Mouse (Mus musculus): ENCODE data around the gene Setd5. TPM values are rescaled to one million over a fixed set of nuclear protein-coding genes. Genes with fewer than 3 reads are reported as not detected.

Setd5 gene
- polyA plus RNA-seq, 1 experiment from 2014 or later = 20.1 TPM

DNA sequence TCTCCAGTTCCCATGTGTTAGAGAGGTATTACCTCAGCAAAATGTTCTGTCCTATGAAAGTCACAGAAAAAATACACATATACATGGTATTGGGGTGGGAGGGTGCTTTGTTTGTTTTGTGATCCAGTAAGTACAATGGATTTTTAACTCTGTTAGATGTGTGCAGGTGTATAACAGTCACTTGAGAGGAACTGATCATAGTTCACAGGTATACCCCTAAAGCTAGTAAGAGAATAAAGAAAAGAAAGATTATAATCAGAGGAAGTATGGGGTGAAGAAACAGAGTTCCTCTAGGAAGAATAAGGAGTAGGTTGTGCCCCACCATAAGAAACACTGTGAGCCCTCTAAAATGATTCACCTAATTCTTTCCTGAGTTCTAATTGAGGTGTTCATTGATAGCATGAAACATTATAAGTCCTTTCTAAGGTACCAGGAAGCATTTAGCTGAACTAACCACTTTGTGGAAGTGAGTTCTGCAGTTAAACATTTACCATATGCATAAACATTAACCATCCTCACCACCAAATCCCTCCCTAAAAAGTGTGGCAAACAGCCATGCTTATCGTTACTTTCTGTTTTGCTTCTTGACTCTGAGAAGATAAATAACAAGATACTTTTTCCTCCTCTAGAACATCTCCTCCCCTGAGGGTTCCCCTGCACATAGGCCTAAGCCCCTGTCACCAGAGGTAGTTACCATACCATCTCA, 64.4 kb downstream of the Setd5 start:
- ATAC-seq (ENCODE audit: low read depth) = peak; percentile 37

GRCm38 (mm10) chr6:113144764-113145163, 67.6 kb downstream of the Setd5 start:
- no peak overlapping the region for H3K27ac ChIP-seq (ENCODE audit: low read length)
- H3K27me3 ChIP-seq (ENCODE audit: control insufficient read depth, insufficient read depth, low read depth, low read length) = no peaks in the 10 kb centered on the region
- H3K4me3 ChIP-seq (ENCODE audit: low read depth, low read length) = no peak overlapping the region
- no peaks in the 10 kb centered on the region for H3K9me3 ChIP-seq (replicated peaks; ENCODE audit: control insufficient read depth, low read length)
- H3K36me3 ChIP-seq (ENCODE audit: control insufficient read depth, insufficient read depth) = peaks cover 43% of the 10 kb centered on the region
- H3K9ac ChIP-seq (ENCODE audit: low read depth, low read length) = no peak overlapping the region
- no peak for ATAC-seq (ENCODE audit: low read depth)
- WGBS (ENCODE audit: insufficient replicate concordance) = 91% methylated on average over 1 of the region's 1 CpGs
- H3K4me2 ChIP-seq (ENCODE audit: low read depth, low read length) = no peak overlapping the region
- peaks cover 3% of the 10 kb centered on the region for H3K4me1 ChIP-seq (ENCODE audit: control insufficient read depth, low read depth, low read length)

More for the DNA sequence above, 64.4 kb downstream of the Setd5 start:
- Histone ChIP-seq H3K9ac (ENCODE audit: low read depth, low read length) (no peak overlapping the region), H3K4me2 (ENCODE audit: low read depth, low read length) (peak overlapping the region; percentile 22; the same call in 1 of the 2 replicates), H3K27ac (ENCODE audit: low read length) (no peak overlapping the region), H3K4me3 (ENCODE audit: low read depth, low read length) (no peak overlapping the region), H3K36me3 (ENCODE audit: control insufficient read depth, insufficient read depth) (peaks cover 28% of the 10 kb centered on the region), H3K4me1 (ENCODE audit: control insufficient read depth, low read depth, low read length) (peaks cover 3% of the 10 kb centered on the region), H3K27me3 (ENCODE audit: control insufficient read depth, insufficient read depth, low read depth, low read length) (no peaks in the 10 kb centered on the region), H3K9me3 (replicated peaks; ENCODE audit: control insufficient read depth, low read length) (no peaks in the 10 kb centered on the region)
- 55% methylated on average over 1 of the region's 1 CpGs for WGBS (ENCODE audit: insufficient replicate concordance)

GRCm38 (mm10) chr6:113145249-113145648, 68.1 kb downstream of the Setd5 start:
- Histone ChIP-seq H3K27ac (ENCODE audit: low read length) (no peak overlapping the region), H3K36me3 (ENCODE audit: control insufficient read depth, insufficient read depth) (peaks cover 46% of the 10 kb centered on the region), H3K9me3 (replicated peaks; ENCODE audit: control insufficient read depth, low read length) (no peaks in the 10 kb centered on the region), H3K27me3 (ENCODE audit: control insufficient read depth, insufficient read depth, low read depth, low read length) (no peaks in the 10 kb centered on the region), H3K4me1 (ENCODE audit: control insufficient read depth, low read depth, low read length) (peaks cover 3% of the 10 kb centered on the region), H3K4me2 (ENCODE audit: low read depth, low read length) (no peak overlapping the region), H3K9ac (ENCODE audit: low read depth, low read length) (no peak overlapping the region), H3K4me3 (ENCODE audit: low read depth, low read length) (no peak overlapping the region)
- ATAC-seq (ENCODE audit: low read depth) = no peak
- 82% methylated on average over 4 of the region's 4 CpGs for WGBS (ENCODE audit: insufficient replicate concordance)

DNA sequence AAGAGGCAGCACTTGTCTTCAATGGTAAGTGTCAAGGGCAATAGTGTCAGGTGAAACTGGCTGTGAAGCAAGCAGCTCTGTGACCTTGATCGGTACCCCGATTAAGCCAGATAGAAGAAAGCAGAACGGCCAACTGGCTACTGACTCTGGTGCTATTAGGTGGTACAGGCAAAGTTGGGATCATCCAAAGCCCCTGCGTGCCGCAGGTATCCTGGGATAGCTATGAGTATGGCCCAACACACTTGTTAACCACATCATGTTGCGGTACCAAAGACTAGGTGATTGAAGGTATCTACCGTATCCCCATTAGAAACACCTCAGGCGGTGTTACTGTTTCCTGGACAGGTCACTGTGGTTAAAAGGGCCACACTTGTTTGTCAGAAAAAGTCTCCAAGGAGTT, 76.9 kb downstream of the Setd5 start:
- Histone ChIP-seq H3K4me2 (ENCODE audit: low read depth, low read length) (no peak overlapping the region), H3K9me3 (replicated peaks; ENCODE audit: control insufficient read depth, low read length) (no peaks in the 10 kb centered on the region), H3K36me3 (ENCODE audit: control insufficient read depth, insufficient read depth) (peaks cover 40% of the 10 kb centered on the region), H3K4me1 (ENCODE audit: control insufficient read depth, low read depth, low read length) (no peaks in the 10 kb centered on the region), H3K27ac (ENCODE audit: low read length) (no peak overlapping the region), H3K9ac (ENCODE audit: low read depth, low read length) (no peak overlapping the region), H3K27me3 (ENCODE audit: control insufficient read depth, insufficient read depth, low read depth, low read length) (no peaks in the 10 kb centered on the region), H3K4me3 (ENCODE audit: low read depth, low read length) (no peak overlapping the region)
- ATAC-seq (ENCODE audit: low read depth) = no peak
- 93% methylated on average over 8 of the region's 8 CpGs for WGBS (ENCODE audit: insufficient replicate concordance)

- Histone ChIP-seq H3K4me2 (ENCODE audit: low read depth, low read length) (no peak overlapping the region), H3K27me3 (ENCODE audit: control insufficient read depth, insufficient read depth, low read depth, low read length) (no peaks in the 10 kb centered on the region), H3K4me1 (ENCODE audit: control insufficient read depth, low read depth, low read length) (no peaks in the 10 kb centered on the region), H3K9ac (ENCODE audit: low read depth, low read length) (no peak overlapping the region), H3K36me3 (ENCODE audit: control insufficient read depth, insufficient read depth) (peaks cover 33% of the 10 kb centered on the region), H3K27ac (ENCODE audit: low read length) (no peak overlapping the region), H3K9me3 (replicated peaks; ENCODE audit: control insufficient read depth, low read length) (no peaks in the 10 kb centered on the region), H3K4me3 (ENCODE audit: low read depth, low read length) (no peak overlapping the region)
- WGBS (ENCODE audit: insufficient replicate concordance) = 51% methylated on average over 6 of the region's 6 CpGs
- ATAC-seq (ENCODE audit: low read depth) = no peak
These were observed 77.7 kb downstream of the Setd5 start for GRCm38 (mm10) chr6:113154886-113155285.

- H3K27ac ChIP-seq (ENCODE audit: low read length) = no peak overlapping the region
- no peak overlapping the region for H3K4me3 ChIP-seq (ENCODE audit: low read depth, low read length)
- ATAC-seq (ENCODE audit: low read depth) = no peak
- H3K4me1 ChIP-seq (ENCODE audit: control insufficient read depth, low read depth, low read length) = no peaks in the 10 kb centered on the region
- H3K4me2 ChIP-seq (ENCODE audit: low read depth, low read length) = no peak overlapping the region
- peaks cover 23% of the 10 kb centered on the region for H3K36me3 ChIP-seq (ENCODE audit: control insufficient read depth, insufficient read depth)
- no peaks in the 10 kb centered on the region for H3K27me3 ChIP-seq (ENCODE audit: control insufficient read depth, insufficient read depth, low read depth, low read length)
- 79% methylated on average over 4 of the region's 4 CpGs for WGBS (ENCODE audit: insufficient replicate concordance)
- H3K9me3 ChIP-seq (replicated peaks; ENCODE audit: control insufficient read depth, low read length) = no peaks in the 10 kb centered on the region
- no peak overlapping the region for H3K9ac ChIP-seq (ENCODE audit: low read depth, low read length)
These were observed 78.9 kb downstream of the Setd5 start for GRCm38 (mm10) chr6:113156064-113156463.

DNA sequence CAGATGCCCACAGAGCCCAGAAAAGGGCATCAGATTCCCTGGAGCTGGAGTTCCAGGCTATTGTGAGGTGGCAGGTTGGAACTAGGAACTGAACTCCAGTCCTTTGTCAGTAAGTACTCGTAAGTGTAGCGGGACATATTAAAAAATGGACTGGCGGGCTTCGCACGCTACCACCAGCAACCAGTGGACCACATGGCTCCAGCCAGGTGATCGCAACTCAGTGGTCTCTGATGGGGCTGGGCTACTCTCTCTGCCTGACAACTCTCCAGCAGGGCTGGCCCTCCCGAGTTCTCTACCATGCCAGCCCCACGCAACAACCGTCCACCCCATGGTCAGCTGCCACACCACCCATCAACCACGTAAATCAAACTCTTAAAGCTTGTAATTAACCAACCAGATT, 82.9 kb downstream of the Setd5 start:
- Histone ChIP-seq H3K4me1 (ENCODE audit: control insufficient read depth, low read depth, low read length) (no peaks in the 10 kb centered on the region), H3K36me3 (ENCODE audit: control insufficient read depth, insufficient read depth) (no peaks in the 10 kb centered on the region; the same call in 1 of the 2 replicates), H3K4me3 (ENCODE audit: low read depth, low read length) (no peak overlapping the region), H3K27me3 (ENCODE audit: control insufficient read depth, insufficient read depth, low read depth, low read length) (no peaks in the 10 kb centered on the region), H3K9me3 (replicated peaks; ENCODE audit: control insufficient read depth, low read length) (no peaks in the 10 kb centered on the region), H3K9ac (ENCODE audit: low read depth, low read length) (no peak overlapping the region), H3K27ac (ENCODE audit: low read length) (no peak overlapping the region), H3K4me2 (ENCODE audit: low read depth, low read length) (no peak overlapping the region)
- no peak for ATAC-seq (ENCODE audit: low read depth)
- WGBS (ENCODE audit: insufficient replicate concordance) = 88% methylated on average over 10 of the region's 10 CpGs

DNA sequence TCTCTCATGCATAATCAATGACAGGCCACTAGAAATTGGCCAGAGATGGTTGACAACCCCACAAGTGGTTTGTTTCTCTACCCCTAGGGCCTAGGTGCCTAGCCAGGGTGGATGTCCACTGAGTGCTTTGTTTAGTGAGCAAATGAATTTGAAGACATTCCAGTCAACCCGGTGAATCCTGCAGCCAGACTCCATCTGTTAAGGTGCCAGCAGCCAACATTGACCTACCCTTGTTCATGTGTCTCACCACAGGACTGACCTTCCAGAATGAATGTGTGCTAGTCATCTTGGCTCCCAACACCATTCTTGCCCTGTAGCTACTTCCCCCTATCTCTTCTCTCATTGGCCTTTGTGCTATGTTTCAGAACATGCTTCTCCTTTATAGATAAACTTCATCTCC, 84.8 kb downstream of the Setd5 start:
- no peak for ATAC-seq (ENCODE audit: low read depth)
- no peaks in the 10 kb centered on the region for H3K36me3 ChIP-seq (ENCODE audit: control insufficient read depth, insufficient read depth)
- no peak overlapping the region for H3K9ac ChIP-seq (ENCODE audit: low read depth, low read length)
- no peaks in the 10 kb centered on the region for H3K27me3 ChIP-seq (ENCODE audit: control insufficient read depth, insufficient read depth, low read depth, low read length)
- H3K4me3 ChIP-seq (ENCODE audit: low read depth, low read length) = no peak overlapping the region
- H3K4me1 ChIP-seq (ENCODE audit: control insufficient read depth, low read depth, low read length) = peaks cover 3% of the 10 kb centered on the region; the same call in 1 of the 2 replicates
- H3K27ac ChIP-seq (ENCODE audit: low read length) = no peak overlapping the region
- no peaks in the 10 kb centered on the region for H3K9me3 ChIP-seq (replicated peaks; ENCODE audit: control insufficient read depth, low read length)
- WGBS (ENCODE audit: insufficient replicate concordance) = 81% methylated on average over 1 of the region's 1 CpGs
- H3K4me2 ChIP-seq (ENCODE audit: low read depth, low read length) = no peak overlapping the region

DNA sequence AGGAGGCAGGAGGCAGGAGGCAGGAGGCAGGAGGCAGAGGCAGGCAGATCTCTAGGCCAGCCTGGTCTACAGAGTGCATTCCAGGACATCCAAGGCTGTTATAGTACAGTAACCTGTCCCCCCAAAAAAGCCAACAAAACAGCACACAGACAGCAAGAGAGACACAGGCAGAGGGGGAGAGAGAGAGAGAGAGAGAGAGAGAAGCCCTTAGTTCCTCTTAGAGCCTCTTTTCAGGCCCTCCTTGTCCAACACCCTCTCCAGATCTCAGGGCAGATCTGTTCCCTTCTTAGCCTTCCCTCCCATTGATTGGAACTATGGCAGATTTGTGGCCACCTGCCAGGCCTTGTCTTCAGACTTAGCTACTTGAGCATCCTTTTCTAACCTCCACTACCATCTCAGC, 86.3 kb downstream of the Setd5 start:
- Histone ChIP-seq H3K4me2 (ENCODE audit: low read depth, low read length) (no peak overlapping the region), H3K4me3 (ENCODE audit: low read depth, low read length) (no peak overlapping the region), H3K36me3 (ENCODE audit: control insufficient read depth, insufficient read depth) (no peaks in the 10 kb centered on the region), H3K27ac (ENCODE audit: low read length) (no peak overlapping the region), H3K27me3 (ENCODE audit: control insufficient read depth, insufficient read depth, low read depth, low read length) (no peaks in the 10 kb centered on the region), H3K4me1 (ENCODE audit: control insufficient read depth, low read depth, low read length) (peaks cover 3% of the 10 kb centered on the region; the same call in 1 of the 2 replicates), H3K9me3 (replicated peaks; ENCODE audit: control insufficient read depth, low read length) (no peaks in the 10 kb centered on the region), H3K9ac (ENCODE audit: low read depth, low read length) (no peak overlapping the region)
- no peak for ATAC-seq (ENCODE audit: low read depth)
